Mouse (Mus musculus) hindbrain, embryonic 11.5 days (tissue): ENCODE measurements at regions not wholly inside any gene's neighbourhood (a gene's known extent, or its start where the extent isn't known, plus 50 kb on each side); places are given as distances from the start of the nearest gene placed in this dataset.

ENCODE experiments used
- ATAC-seq: fragments of 200-750 bp; cut with Nextera tagmentation; 2 replicates; pipeline ENCODE4 v1.8.0; 2017; ENCODE audit warnings: mild to moderate bottlenecking, moderate TSS enrichment, moderate library complexity; ENCODE audit not compliant: low FRiP score
- DNase-seq: peaks from one replicate; pipeline ENCODE4 v3.0.0-alpha.2; 2015; ENCODE audit warnings: low spot score
- H3K27ac ChIP-seq: fragments of 300-500 bp; sonication (generic); 2 replicates; pipeline ENCODE4 v1.5.1; 2014; ENCODE audit warnings: mild to moderate bottlenecking, low read depth, low read length
- H3K27me3 ChIP-seq: fragments of 300-500 bp; sonication (generic); 2 replicates; pipeline ENCODE4 v1.6.1; 2014; ENCODE audit warnings: mild to moderate bottlenecking, low read length, moderate library complexity, mixed read lengths; ENCODE audit not compliant: control insufficient read depth, insufficient read depth
- H3K36me3 ChIP-seq: fragments of 300-500 bp; sonication (generic); 2 replicates; pipeline ENCODE4 v1.6.1; 2014; ENCODE audit warnings: mild to moderate bottlenecking, low read length, moderate library complexity, mixed read lengths; ENCODE audit not compliant: control insufficient read depth, insufficient read depth
- H3K4me1 ChIP-seq: fragments of 300-500 bp; sonication (generic); replicated peaks from 2 replicates; pipeline ENCODE4 v1.6.1; 2014; ENCODE audit warnings: low read length, mixed read lengths; ENCODE audit not compliant: control insufficient read depth, insufficient read depth
- H3K4me2 ChIP-seq: fragments of 300-500 bp; sonication (generic); replicated peaks from 2 replicates; pipeline ENCODE4 v1.6.1; 2014; ENCODE audit warnings: mild to moderate bottlenecking, low read depth, low read length
- H3K4me3 ChIP-seq: fragments of 300-500 bp; sonication (generic); 2 replicates; pipeline ENCODE4 v1.5.1; 2014; ENCODE audit warnings: low read depth, low read length
- H3K9ac ChIP-seq: fragments of 300-500 bp; sonication (generic); 2 replicates; pipeline ENCODE4 v1.6.1; 2014; ENCODE audit warnings: low read depth, low read length
- H3K9me3 ChIP-seq: fragments of 300-500 bp; sonication (generic); 2 replicates; pipeline ENCODE4 v1.6.1; 2016; ENCODE audit warnings: low read length; ENCODE audit not compliant: control insufficient read depth
- WGBS: fragments of 180-500 bp; shearing (Covaris S2); extraction: QIAGEN DNeasy Blood & Tissue Kit; methylation state at CpG from one replicate; pipeline ENCODE4 v1.1.7; 2014; 5-methylcytosine and 5-hydroxymethylcytosine counted together

- no peaks in the 10 kb centered on the region for H3K27me3 ChIP-seq
- no peak overlapping the region for H3K27ac ChIP-seq
- ATAC-seq, result no peak
- peak; percentile 6 for DNase-seq
- H3K36me3 ChIP-seq, result no peaks in the 10 kb centered on the region
- H3K9me3 ChIP-seq, result no peaks in the 10 kb centered on the region
- no peaks in the 10 kb centered on the region for H3K4me1 ChIP-seq
- H3K4me2 ChIP-seq, result no peak overlapping the region
- H3K9ac ChIP-seq, result no peak overlapping the region
- 59% methylated on average over 2 of the region's 2 CpGs for WGBS
- H3K4me3 ChIP-seq, result no peak overlapping the region
Observed at GRCm38 (mm10) chr16:79534370-79534769, 443.5 kb upstream of the Tmprss15 start.

- Histone ChIP-seq H3K4me3 (no peak overlapping the region), H3K27ac (no peak overlapping the region), H3K4me1 (no peaks in the 10 kb centered on the region), H3K9ac (no peak overlapping the region), H3K36me3 (no peaks in the 10 kb centered on the region), H3K27me3 (no peaks in the 10 kb centered on the region), H3K9me3 (no peaks in the 10 kb centered on the region), H3K4me2 (no peak overlapping the region)
- 78% methylated on average over 3 of the region's 3 CpGs for WGBS
- no peak for DNase-seq
- no peak for ATAC-seq
Observed at GRCm38 (mm10) chr16:79492493-79492892, 401.6 kb upstream of the Tmprss15 start.

DNA sequence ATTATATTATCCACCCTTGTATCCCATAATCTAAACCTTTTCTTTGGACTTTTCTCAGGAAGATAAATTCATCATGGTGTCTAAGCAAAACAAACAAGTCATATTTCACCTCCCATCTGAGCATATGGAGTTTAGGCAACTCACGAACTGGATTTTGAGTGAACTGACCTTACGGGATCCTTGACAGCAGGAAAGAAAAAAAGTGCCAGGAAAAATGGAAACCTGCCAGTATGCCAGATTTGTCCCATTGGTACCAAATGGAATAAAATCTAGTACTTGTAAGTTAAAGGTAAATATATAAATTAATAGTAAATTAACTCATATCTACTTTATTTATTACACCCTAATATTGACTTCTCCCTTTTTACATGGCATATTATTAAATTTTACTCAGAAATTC is 360.0 kb upstream of the Tmprss15 start:
- DNase-seq, result no peak
- Histone ChIP-seq H3K4me2 (no peak overlapping the region), H3K9ac (no peak overlapping the region), H3K27ac (no peak overlapping the region), H3K27me3 (no peaks in the 10 kb centered on the region), H3K9me3 (no peaks in the 10 kb centered on the region), H3K36me3 (no peaks in the 10 kb centered on the region), H3K4me3 (no peak overlapping the region), H3K4me1 (no peaks in the 10 kb centered on the region)
- 65% methylated on average over 2 of the region's 2 CpGs for WGBS
- no peak for ATAC-seq

DNA sequence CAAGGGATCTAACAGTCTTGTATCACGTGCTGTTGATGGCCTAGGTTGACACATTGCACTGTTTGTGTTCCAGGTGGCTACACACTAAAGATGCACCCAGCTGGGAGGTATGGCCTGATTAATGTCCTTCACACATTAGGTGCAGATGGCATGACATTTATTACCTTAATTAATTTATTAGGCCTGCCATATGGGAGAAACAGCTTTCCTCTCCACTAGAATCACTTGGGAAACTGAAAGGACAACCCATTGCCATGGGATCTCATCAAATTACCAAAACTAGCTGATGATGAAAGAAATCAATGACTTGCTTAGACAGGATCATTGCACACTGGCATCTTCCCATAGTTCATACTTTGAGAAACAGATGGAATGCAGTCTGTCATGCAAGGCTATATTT is 358.8 kb upstream of the Tmprss15 start:
- H3K27ac ChIP-seq, result no peak overlapping the region
- WGBS, result 27% methylated on average over 1 of the region's 1 CpGs
- no peaks in the 10 kb centered on the region for H3K9me3 ChIP-seq
- peak; percentile 25 for DNase-seq
- ATAC-seq, result peak; percentile 91
- H3K27me3 ChIP-seq, result no peaks in the 10 kb centered on the region
- H3K9ac ChIP-seq, result no peak overlapping the region
- H3K36me3 ChIP-seq, result no peaks in the 10 kb centered on the region
- H3K4me1 ChIP-seq, result no peaks in the 10 kb centered on the region
- no peak overlapping the region for H3K4me2 ChIP-seq
- H3K4me3 ChIP-seq, result no peak overlapping the region

GRCm38 (mm10) chr16:79407385-79407784 is 316.5 kb upstream of the Tmprss15 start:
- ATAC-seq, result no peak
- no peak overlapping the region for H3K9ac ChIP-seq
- no peaks in the 10 kb centered on the region for H3K36me3 ChIP-seq
- no peak overlapping the region for H3K4me3 ChIP-seq
- DNase-seq, result no peak
- no peaks in the 10 kb centered on the region for H3K9me3 ChIP-seq
- no peaks in the 10 kb centered on the region for H3K4me1 ChIP-seq
- H3K4me2 ChIP-seq, result no peak overlapping the region
- H3K27ac ChIP-seq, result no peak overlapping the region
- no peaks in the 10 kb centered on the region for H3K27me3 ChIP-seq

- Histone ChIP-seq H3K9me3 (no peaks in the 10 kb centered on the region), H3K4me1 (no peaks in the 10 kb centered on the region), H3K9ac (no peak overlapping the region), H3K4me3 (no peak overlapping the region), H3K27me3 (no peaks in the 10 kb centered on the region), H3K36me3 (no peaks in the 10 kb centered on the region), H3K4me2 (no peak overlapping the region), H3K27ac (no peak overlapping the region)
- 48% methylated on average over 2 of the region's 2 CpGs for WGBS
- ATAC-seq (no peak), DNase-seq (no peak)
Observed at GRCm38 (mm10) chr16:79406216-79406615, 315.3 kb upstream of the Tmprss15 start.

DNA sequence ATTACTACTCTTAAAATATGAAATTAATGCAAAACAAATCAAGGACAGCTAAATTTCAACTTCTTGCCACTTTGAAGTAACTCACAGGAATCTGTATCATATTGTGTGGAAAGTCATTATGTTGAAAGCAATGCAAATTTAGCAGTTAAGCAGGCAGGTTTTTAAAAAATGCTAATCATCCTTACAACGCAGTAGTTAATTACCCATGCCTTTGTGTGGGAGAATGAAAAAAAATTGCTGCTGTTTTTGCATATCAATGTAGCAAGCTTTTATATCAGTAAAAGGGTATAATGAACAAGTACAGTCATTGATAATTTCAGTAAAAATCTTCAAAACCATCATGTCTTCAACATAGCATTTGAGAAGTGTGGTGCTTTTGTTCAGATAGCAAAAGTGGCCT is 313.2 kb upstream of the Tmprss15 start:
- DNase-seq, result no peak
- no peaks in the 10 kb centered on the region for H3K4me1 ChIP-seq
- no peaks in the 10 kb centered on the region for H3K9me3 ChIP-seq
- no peak overlapping the region for H3K4me2 ChIP-seq
- H3K4me3 ChIP-seq, result no peak overlapping the region
- H3K27me3 ChIP-seq, result no peaks in the 10 kb centered on the region
- H3K9ac ChIP-seq, result no peak overlapping the region
- H3K27ac ChIP-seq, result no peak overlapping the region
- 80% methylated on average over 1 of the region's 1 CpGs for WGBS
- ATAC-seq, result no peak
- no peaks in the 10 kb centered on the region for H3K36me3 ChIP-seq

DNA sequence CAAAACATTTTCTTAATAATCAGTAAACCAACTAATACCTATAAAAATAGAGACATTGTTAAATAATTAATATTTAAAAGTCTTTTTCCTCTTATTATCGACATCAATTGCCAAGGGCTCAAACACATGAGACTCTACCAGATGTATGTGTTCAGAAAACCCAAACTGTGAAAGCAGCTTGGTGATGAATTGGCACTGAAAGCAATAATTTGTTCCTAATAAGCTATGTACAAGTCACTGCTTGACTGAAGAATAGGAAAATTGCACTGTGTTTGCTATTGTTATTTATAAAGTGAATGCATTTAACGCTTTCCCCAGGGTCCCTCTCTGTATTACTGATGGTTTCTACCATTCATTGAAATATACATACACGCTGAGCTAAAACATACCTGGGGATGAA is 309.2 kb upstream of the Tmprss15 start:
- no peaks in the 10 kb centered on the region for H3K36me3 ChIP-seq
- WGBS, result 89% methylated on average over 3 of the region's 3 CpGs

GRCm38 (mm10) chr16:79398476-79398875 is 307.6 kb upstream of the Tmprss15 start:
- Histone ChIP-seq H3K9ac (no peak overlapping the region), H3K4me3 (no peak overlapping the region), H3K9me3 (no peaks in the 10 kb centered on the region), H3K4me1 (no peaks in the 10 kb centered on the region), H3K27ac (no peak overlapping the region), H3K4me2 (no peak overlapping the region), H3K36me3 (no peaks in the 10 kb centered on the region), H3K27me3 (no peaks in the 10 kb centered on the region)
- WGBS, result 79% methylated on average over 2 of the region's 2 CpGs
- ATAC-seq, result no peak
- DNase-seq, result no peak

More for the DNA sequence above, 309.2 kb upstream of the Tmprss15 start:
- Histone ChIP-seq H3K4me2 (no peak overlapping the region), H3K27me3 (no peaks in the 10 kb centered on the region), H3K9ac (no peak overlapping the region), H3K4me3 (no peak overlapping the region), H3K27ac (no peak overlapping the region), H3K9me3 (no peaks in the 10 kb centered on the region), H3K4me1 (no peaks in the 10 kb centered on the region)
- ATAC-seq, result no peak
- DNase-seq, result no peak
